Mouse (Mus musculus): Measurements from ENCODE around the gene Rpl22. TPM values are rescaled to one million over a fixed set of nuclear protein-coding genes. Genes with fewer than 3 reads are reported as not detected.
A peak's percentile ranks its signal among the peaks of the same experiment; 100 is the strongest.

The Rpl22 gene
- polyA plus RNA-seq, 1 experiment from 2014 or later, result 447 TPM

DNA sequence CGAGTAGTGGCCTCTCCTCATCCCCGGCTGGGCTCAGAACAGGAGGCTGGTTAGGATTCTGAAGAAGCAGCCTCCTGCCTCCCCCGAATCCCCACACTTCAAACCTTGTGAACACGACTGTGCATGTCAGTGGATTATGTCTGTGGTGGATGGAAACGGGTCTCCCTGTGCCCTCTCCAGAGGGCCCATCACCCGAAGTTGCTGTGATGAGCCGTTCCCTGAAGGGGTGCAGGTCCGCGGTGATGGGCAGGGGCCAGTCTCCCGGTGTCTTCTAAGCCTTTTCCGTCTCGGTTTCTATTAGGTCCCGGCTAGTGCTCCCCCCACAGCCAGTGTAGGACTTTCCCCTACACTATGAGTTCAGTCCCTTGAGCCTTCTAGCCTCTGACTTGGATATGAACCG lies 26.7 kb upstream of the Rpl22 start:
- no peak for ATAC-seq (ENCODE audit: insufficient number of reproducible peaks, insufficient read depth, low FRiP score, low TSS enrichment, low read depth)
- Histone ChIP-seq H3K27ac (no peak overlapping the region), H3K4me1 (peaks cover 18% of the 10 kb centered on the region), H3K4me3 (peak overlapping the region; percentile 66; the same call in 1 of the 2 replicates), H3K4me2 (peak overlapping the region; percentile 96; the same call in 1 of the 2 replicates), H3K27me3 (peaks cover 20% of the 10 kb centered on the region), H3K9me3 (no peaks in the 10 kb centered on the region), H3K36me3 (peaks cover 45% of the 10 kb centered on the region), H3K9ac (peak overlapping the region; percentile 98)
- WGBS, result 79% methylated on average over 14 of the region's 14 CpGs

DNA sequence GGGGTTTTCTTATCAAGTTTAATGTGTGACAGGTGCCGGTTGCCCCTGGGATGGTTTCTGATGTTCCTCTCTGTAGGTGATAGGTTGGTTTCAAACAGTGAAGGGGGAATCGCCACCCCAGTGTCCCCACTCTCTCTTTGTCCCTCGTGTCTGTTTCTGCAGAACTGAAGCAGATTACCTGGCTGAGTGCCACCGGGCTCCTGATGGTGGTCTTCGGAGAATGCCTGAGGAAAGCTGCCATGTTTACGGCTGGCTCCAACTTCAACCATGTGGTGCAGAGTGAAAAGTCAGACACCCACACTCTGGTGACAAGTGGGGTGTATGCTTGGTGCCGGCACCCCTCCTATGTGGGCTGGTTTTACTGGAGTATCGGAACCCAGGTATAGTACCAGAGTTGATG lies 25.2 kb upstream of the Rpl22 start:
- no peak overlapping the region for H3K4me3 ChIP-seq
- H3K4me2 ChIP-seq, result no peak overlapping the region
- peaks cover 6% of the 10 kb centered on the region for H3K27me3 ChIP-seq
- ATAC-seq (ENCODE audit: insufficient number of reproducible peaks, insufficient read depth, low FRiP score, low TSS enrichment, low read depth), result no peak
- no peaks in the 10 kb centered on the region for H3K9me3 ChIP-seq
- 92% methylated on average over 8 of the region's 8 CpGs for WGBS
- peaks cover 18% of the 10 kb centered on the region for H3K4me1 ChIP-seq
- no peak overlapping the region for H3K9ac ChIP-seq
- H3K27ac ChIP-seq, result no peak overlapping the region
- peaks cover 60% of the 10 kb centered on the region for H3K36me3 ChIP-seq

DNA sequence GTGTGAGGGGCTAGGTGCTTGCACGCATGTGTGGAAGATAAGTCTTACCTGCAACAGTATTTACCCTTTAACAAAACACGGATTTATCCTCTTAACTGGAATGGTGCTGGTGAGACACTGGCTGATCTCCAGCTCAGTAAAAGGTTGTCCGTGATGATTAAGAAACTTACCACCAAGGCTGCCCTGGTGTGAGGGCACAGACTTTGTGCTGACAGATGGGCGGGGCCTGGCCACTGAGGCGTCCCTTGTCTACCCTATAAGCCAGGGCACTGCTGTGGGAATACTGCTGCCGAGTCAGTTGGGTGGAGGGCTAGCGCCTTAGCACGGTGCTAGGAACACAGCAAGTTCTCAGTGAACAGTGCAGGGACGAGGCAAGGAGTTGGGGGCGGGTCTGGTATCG lies 23.5 kb upstream of the Rpl22 start:
- Histone ChIP-seq H3K9ac (no peak overlapping the region), H3K9me3 (no peaks in the 10 kb centered on the region), H3K4me3 (no peak overlapping the region), H3K27me3 (no peaks in the 10 kb centered on the region), H3K4me1 (peaks cover 13% of the 10 kb centered on the region), H3K27ac (no peak overlapping the region), H3K36me3 (peaks cover 74% of the 10 kb centered on the region), H3K4me2 (no peak overlapping the region)
- WGBS, result 77% methylated on average over 11 of the region's 11 CpGs
- no peak for ATAC-seq (ENCODE audit: insufficient number of reproducible peaks, insufficient read depth, low FRiP score, low TSS enrichment, low read depth)

DNA sequence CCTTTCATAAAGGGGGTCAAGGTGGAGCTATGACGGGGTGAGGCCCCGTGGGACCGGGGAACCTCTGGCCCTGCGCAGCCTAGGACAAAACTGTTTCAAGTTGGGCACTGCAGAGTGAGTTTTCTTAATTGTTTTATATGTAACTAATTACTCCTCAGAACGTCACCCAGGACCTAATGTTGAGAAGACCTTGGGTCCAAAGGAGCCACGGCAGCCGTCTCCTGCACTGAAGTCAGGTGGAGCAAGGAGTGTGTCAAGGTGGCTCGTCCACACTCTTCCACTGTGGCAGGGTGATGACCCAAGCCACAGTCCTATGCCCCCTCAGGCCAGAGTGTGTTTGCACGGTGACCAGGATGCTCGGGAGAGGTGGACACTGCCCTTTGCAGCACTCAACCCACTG lies 22.4 kb upstream of the Rpl22 start:
- Histone ChIP-seq H3K27ac (no peak overlapping the region), H3K4me1 (peaks cover 9% of the 10 kb centered on the region), H3K27me3 (no peaks in the 10 kb centered on the region), H3K4me2 (no peak overlapping the region), H3K9me3 (no peaks in the 10 kb centered on the region), H3K4me3 (no peak overlapping the region), H3K9ac (no peak overlapping the region), H3K36me3 (peaks cover 76% of the 10 kb centered on the region)
- WGBS, result 88% methylated on average over 10 of the region's 10 CpGs
- no peak for ATAC-seq (ENCODE audit: insufficient number of reproducible peaks, insufficient read depth, low FRiP score, low TSS enrichment, low read depth)

DNA sequence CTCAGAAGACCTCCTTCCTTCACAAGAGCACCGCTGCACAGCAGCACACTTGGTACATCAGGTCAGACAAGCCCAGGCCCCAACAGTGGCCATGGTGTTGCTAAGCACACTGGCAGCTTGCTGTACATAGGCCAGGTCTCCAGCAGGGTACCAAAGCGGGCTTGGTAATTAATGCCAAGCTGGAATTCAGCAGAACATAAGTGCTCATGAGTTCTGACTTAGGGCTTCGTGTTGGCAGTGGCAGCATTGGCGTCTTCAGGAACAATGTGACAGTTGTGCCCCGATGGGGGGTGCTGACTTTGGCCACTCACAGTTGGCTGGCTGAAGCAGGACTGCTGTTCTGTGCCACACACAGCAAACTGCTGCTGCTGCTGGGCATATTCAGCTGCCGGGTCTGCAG lies 20.9 kb upstream of the Rpl22 start:
- WGBS, result 90% methylated on average over 6 of the region's 6 CpGs
- H3K4me2 ChIP-seq, result no peak overlapping the region

DNA sequence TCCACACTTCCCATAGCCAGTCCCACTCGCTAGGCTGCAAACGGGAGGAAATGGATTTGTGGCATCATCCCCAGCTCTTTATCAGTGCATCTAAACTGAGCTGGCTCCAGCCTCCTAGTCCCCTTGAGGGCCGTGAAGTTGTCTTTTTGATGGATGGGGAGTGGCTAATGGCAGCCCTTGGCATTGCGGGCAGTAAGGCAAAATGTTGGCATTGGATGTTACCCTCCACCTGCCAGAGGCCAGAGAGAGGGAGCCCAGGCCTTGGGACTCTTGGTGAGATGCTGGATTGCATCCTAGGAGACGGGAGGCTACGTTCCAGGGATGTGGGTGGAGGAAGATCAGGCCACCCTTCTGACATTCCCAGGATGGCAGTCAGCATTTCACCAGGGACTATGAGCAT lies 19.6 kb upstream of the Rpl22 start:
- Histone ChIP-seq H3K9ac (0 out of 2 replicates have a peak overlapping the region, but pooled peaks have one; percentile 22), H3K36me3 (peaks cover 72% of the 10 kb centered on the region), H3K9me3 (no peaks in the 10 kb centered on the region), H3K4me3 (no peak overlapping the region), H3K4me2 (no peak overlapping the region), H3K27ac (no peak overlapping the region), H3K27me3 (peaks cover 12% of the 10 kb centered on the region), H3K4me1 (no peaks in the 10 kb centered on the region)
- ATAC-seq (ENCODE audit: insufficient number of reproducible peaks, insufficient read depth, low FRiP score, low TSS enrichment, low read depth), result no peak
- 83% methylated on average over 6 of the region's 6 CpGs for whole genome bisulfite sequencing

More for the DNA sequence above, 20.9 kb upstream of the Rpl22 start:
- Histone ChIP-seq H3K9me3 (no peaks in the 10 kb centered on the region), H3K36me3 (peaks cover 85% of the 10 kb centered on the region), H3K4me1 (no peaks in the 10 kb centered on the region), H3K27ac (no peak overlapping the region), H3K9ac (no peak overlapping the region), H3K4me3 (no peak overlapping the region), H3K27me3 (no peaks in the 10 kb centered on the region)
- ATAC-seq (ENCODE audit: insufficient number of reproducible peaks, insufficient read depth, low FRiP score, low TSS enrichment, low read depth), result no peak

DNA sequence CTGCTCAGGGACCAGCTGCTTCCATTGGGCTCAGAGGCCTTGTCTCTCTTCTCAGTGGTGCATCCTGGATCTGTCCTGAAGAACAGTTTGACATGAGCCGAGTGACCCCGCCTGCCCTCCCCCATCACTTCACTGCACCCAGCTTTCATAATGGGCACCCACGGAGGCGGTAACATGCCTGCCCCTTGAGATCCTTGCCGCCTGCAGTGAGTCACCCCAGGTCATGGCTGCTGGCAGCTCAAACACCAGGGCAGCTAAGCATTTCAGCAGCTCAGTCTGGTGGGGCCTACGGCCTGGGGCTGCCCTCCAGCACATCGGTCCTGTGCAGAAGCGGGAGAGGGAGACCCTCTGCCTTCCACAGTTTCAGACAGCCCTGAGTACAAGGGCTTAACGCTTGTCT lies 18.0 kb upstream of the Rpl22 start:
- Histone ChIP-seq H3K9me3 (no peaks in the 10 kb centered on the region), H3K27ac (no peak overlapping the region), H3K9ac (no peak overlapping the region), H3K4me3 (no peak overlapping the region), H3K27me3 (peaks cover 28% of the 10 kb centered on the region), H3K4me1 (peaks cover 6% of the 10 kb centered on the region), H3K4me2 (no peak overlapping the region), H3K36me3 (peaks cover 56% of the 10 kb centered on the region)
- 78% methylated on average over 9 of the region's 9 CpGs for WGBS
- no peak for ATAC-seq (ENCODE audit: insufficient number of reproducible peaks, insufficient read depth, low FRiP score, low TSS enrichment, low read depth)

DNA sequence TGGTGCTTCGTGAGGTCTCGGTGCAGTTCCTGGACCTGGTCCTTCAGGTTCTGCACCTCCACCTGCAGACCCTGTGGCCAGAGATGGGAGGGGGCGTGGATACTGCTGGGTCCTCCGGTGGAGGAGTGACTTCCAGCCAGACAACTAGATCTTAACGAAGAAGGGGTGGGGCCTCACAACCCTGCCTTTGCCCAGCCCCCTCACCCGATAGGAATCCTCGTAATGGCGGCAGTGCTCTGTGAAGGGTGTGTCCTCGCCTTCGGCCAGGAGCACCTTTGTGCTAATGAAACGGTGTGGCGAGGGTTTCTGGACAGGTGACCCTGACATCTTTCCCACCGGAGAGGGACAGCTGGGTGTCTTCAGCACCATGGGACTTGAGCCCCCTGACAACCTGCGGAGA lies 13.4 kb upstream of the Rpl22 start:
- Histone ChIP-seq H3K4me3 (peak overlapping the region; percentile 41; the same call in 1 of the 2 replicates), H3K27ac (no peak overlapping the region), H3K27me3 (peaks cover 74% of the 10 kb centered on the region), H3K4me1 (peaks cover 28% of the 10 kb centered on the region), H3K4me2 (peak overlapping the region; percentile 67), H3K9ac (no peak overlapping the region), H3K9me3 (no peaks in the 10 kb centered on the region), H3K36me3 (peaks cover 15% of the 10 kb centered on the region)
- no peak for ATAC-seq (ENCODE audit: insufficient number of reproducible peaks, insufficient read depth, low FRiP score, low TSS enrichment, low read depth)
- WGBS, result 2% methylated on average over 14 of the region's 14 CpGs

DNA sequence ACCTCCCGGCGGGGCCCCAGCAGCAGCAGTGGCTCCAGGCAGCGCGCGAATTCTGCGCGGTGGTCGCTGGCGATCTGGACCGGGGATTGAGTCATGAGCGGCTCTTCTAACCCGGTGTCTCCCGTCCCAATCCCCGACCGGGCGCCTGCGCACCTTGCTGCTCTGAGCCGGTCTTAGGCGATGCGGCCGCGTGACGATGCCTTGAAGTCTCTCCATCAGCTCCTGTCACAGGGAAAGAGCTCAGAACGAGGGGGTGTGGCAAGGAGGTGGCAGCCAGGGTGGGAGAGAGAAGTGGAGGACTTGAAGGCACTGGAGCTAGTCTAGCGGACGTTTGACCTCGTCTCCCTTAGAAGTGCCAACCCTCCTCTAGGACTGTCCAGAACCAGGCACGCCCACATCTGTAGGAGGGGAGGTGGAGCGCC lies 12.3 kb upstream of the Rpl22 start:
- Histone ChIP-seq H3K9ac (peak overlapping the region; percentile 47), H3K27me3 (peaks cover 85% of the 10 kb centered on the region), H3K27ac (no peak overlapping the region), H3K4me1 (peaks cover 28% of the 10 kb centered on the region), H3K4me2 (peak overlapping the region; percentile 67), H3K36me3 (peaks cover 12% of the 10 kb centered on the region), H3K9me3 (no peaks in the 10 kb centered on the region), H3K4me3 (peak overlapping the region; percentile 41)
- WGBS, result under 1% methylated on average over 29 of the region's 29 CpGs
- peak; percentile 67 for ATAC-seq (ENCODE audit: insufficient number of reproducible peaks, insufficient read depth, low FRiP score, low TSS enrichment, low read depth)

DNA sequence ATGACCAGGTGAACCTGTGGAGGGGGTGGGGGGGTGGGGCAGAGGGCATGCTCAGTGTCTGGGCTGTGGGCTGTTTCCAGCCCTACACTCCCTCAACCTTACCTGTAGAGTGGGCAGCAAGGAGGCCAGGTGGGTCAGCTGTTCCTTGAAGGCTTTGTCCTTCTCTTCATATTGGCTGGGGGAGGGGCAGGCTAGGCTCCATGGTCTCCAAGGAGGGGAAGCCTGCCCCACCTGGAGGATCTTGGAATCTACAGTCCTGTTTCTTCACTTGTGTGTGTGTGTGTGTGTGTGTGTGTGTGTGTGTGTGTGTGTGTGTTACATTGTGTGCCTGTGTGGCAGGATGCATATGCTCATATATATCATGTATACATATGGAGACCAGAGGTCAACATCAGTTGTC lies 11.6 kb upstream of the Rpl22 start:
- H3K4me2 ChIP-seq, result peak overlapping the region; percentile 67
- no peak for ATAC-seq (ENCODE audit: insufficient number of reproducible peaks, insufficient read depth, low FRiP score, low TSS enrichment, low read depth)
- peaks cover 92% of the 10 kb centered on the region for H3K27me3 ChIP-seq
- peaks cover 35% of the 10 kb centered on the region for H3K4me1 ChIP-seq
- H3K4me3 ChIP-seq, result no peak overlapping the region
- H3K9me3 ChIP-seq, result no peaks in the 10 kb centered on the region
- no peak overlapping the region for H3K9ac ChIP-seq
- H3K27ac ChIP-seq, result no peak overlapping the region
- H3K36me3 ChIP-seq, result peaks cover 5% of the 10 kb centered on the region; the same call in 1 of the 2 replicates

DNA sequence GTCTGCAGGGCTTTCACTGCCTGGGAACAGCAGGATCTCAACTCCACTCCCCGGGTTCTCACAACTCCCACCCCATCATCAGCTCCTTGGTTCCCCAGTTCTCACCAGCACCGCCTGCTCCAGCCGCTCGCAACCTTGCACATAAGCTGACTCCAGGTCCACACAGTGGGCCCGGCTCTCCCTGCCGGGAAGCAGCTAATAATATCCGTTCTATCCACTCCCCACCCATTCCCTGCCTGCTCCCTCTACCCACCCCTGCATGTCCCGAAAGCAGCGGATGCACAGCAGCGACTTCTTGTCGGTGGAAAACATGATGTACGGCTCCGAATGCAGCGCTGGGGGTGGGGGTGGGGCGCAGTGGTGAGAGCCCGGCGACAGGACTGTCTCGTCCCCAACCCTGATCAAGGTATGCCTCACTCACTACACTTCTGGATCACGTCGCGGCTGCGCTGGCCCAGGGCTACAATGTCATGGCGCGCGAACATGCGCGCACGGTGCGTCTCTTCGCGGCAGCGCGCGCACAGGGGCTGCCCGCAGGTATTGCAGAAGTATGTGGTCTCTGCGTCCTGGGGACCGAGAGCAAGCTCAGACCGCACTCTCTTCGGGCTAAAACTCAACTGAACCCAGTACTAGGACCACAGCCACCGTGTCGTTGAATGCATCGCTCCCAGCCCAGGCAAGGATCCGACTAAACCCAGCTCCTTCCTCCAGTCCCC lies 9.9 kb upstream of the Rpl22 start:
- H3K4me2 ChIP-seq, result peak overlapping the region; percentile 58
- no peak for ATAC-seq (ENCODE audit: insufficient number of reproducible peaks, insufficient read depth, low FRiP score, low TSS enrichment, low read depth)
- peak overlapping the region; percentile 33 for H3K4me3 ChIP-seq
- H3K27ac ChIP-seq, result no peak overlapping the region
- H3K4me1 ChIP-seq, result peaks cover 36% of the 10 kb centered on the region
- under 1% methylated on average over 43 of the region's 43 CpGs for WGBS
- no peaks in the 10 kb centered on the region for H3K9me3 ChIP-seq
- H3K36me3 ChIP-seq, result no peaks in the 10 kb centered on the region
- peaks cover 85% of the 10 kb centered on the region for H3K27me3 ChIP-seq
- H3K9ac ChIP-seq, result no peak overlapping the region

DNA sequence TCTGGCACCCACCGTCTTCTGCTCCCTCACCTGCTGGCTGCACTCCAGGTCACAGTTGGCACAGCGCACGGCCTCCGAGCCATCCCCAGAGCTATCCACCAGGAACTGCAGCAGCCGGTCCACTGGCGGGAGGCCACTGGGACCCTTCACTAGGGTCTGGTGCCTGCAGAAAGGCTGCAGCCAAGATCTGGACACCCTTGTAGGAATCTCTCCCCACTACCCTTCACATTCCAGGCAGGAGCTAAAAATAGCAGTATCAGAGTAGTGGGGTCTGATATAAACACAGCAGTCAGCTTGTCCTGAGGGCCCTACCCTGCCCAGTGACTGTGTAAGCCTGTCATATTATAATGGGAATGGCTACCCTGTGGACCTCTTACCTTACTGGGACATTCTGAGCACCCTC lies 7.9 kb upstream of the Rpl22 start:
- peaks cover 29% of the 10 kb centered on the region for H3K4me1 ChIP-seq
- ATAC-seq (ENCODE audit: insufficient number of reproducible peaks, insufficient read depth, low FRiP score, low TSS enrichment, low read depth), result no peak
- peaks cover 65% of the 10 kb centered on the region for H3K27me3 ChIP-seq
- WGBS, result 76% methylated on average over 6 of the region's 6 CpGs
- H3K4me3 ChIP-seq, result no peak overlapping the region
- no peak overlapping the region for H3K9ac ChIP-seq
- H3K9me3 ChIP-seq, result no peaks in the 10 kb centered on the region
- H3K36me3 ChIP-seq, result no peaks in the 10 kb centered on the region
- no peak overlapping the region for H3K4me2 ChIP-seq
- no peak overlapping the region for H3K27ac ChIP-seq

Measured in embryonic facial prominence, embryonic 13.5 days (tissue).